In the genomic region with DNA sequence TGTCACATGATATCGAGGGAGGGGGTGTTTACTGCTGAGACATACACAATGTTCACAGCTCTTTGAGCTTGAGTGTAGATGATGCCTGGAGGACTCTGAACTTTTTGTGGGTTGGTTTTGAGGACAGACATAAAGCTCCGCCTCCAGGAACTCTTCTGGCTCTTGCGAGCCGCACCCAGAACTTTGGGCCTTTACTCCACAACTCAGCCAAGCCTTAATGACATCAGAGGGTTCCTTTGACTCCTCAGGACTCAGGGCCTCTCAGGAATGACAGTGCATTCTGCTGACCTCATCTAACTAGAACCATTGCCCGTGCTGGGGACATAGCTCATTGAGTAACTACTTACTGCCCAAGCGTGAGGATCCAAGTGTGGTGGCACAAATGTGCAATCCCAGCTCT, we compare ENCODE assay signal across 22 mouse cellular contexts. TPM values are rescaled to one million over a fixed set of nuclear protein-coding genes. Genes with fewer than 3 reads are reported as not detected.
DNase-seq lines count a peak whose midpoint lies in the region; ATAC-seq and TF ChIP-seq lines count a peak whose summit lies in the region.
"Had no signal": no experiment of that assay in that cellular context is flagged by ENCODE, and none has a peak within 500 bp of the region (broad histone marks: within the 10 kb centered on the region; RNA-seq: fewer than 3 reads in every experiment).

No protein-coding gene starts in this region.

- no peaks in the 10 kb centered on the region for H3K36me3 ChIP-seq in heart, embryonic 10.5 days
- H3K36me3 ChIP-seq: embryonic facial prominence, embryonic 15.5 days; heart, embryonic 13.5 days; limb, embryonic 15.5 days had no signal

- TF ChIP-seq CTCF in cerebellum, adult 2 months (IDR thresholded peaks at IDR 0.05; ENCODE audit: borderline replicate concordance, insufficient read depth, low read depth, low read length), result no peak

- ATAC-seq in megakaryocyte, adult 5-6 weeks (ENCODE audit: poor library complexity, severe bottlenecking), result peak; percentile 68
- ATAC-seq: forebrain, postnatal 0 days had no signal

- peaks cover 19% of the 10 kb centered on the region for H3K4me1 ChIP-seq in heart, embryonic 10.5 days
- no peaks in the 10 kb centered on the region for H3K4me1 ChIP-seq in cerebellum, adult 2 months (ENCODE audit: control insufficient read depth, insufficient read depth, low read length)

- no peak for TF ChIP-seq POLR2A in cerebellum, adult 2 months (IDR thresholded peaks at IDR 0.05; ENCODE audit: borderline replicate concordance, insufficient read depth, low read length)

- no peak overlapping the region for H3K4me3 ChIP-seq in heart, embryonic 10.5 days
- no peak overlapping the region for H3K4me3 ChIP-seq in cerebellum, adult 2 months (replicated peaks; ENCODE audit: insufficient read depth, low read depth, low read length)
- H3K4me3 ChIP-seq: embryonic facial prominence, embryonic 15.5 days; heart, embryonic 13.5 days; limb, embryonic 15.5 days had no signal

- peak overlapping the region; percentile 18; the same call in 1 of the 2 replicates for H3K27ac ChIP-seq in heart, embryonic 10.5 days
- no peak overlapping the region for H3K27ac ChIP-seq in cerebellum, adult 2 months (ENCODE audit: insufficient read depth, low read length)
- H3K27ac ChIP-seq: embryonic facial prominence, embryonic 15.5 days; heart, embryonic 13.5 days; hindbrain, embryonic 14.5 days; limb, embryonic 15.5 days had no signal

- DNase-seq in heart, embryonic 10.5 days (ENCODE audit: low spot score), result no peak
- no peak for DNase-seq in heart, postnatal 4 days
- peak; percentile 14 for DNase-seq in thymus, postnatal 4 days
- no peak for DNase-seq in thymus, postnatal 0 days (ENCODE audit: low spot score)
- no peak for DNase-seq in cerebellum, adult 2 months
- DNase-seq in c-Kit-positive CD71-positive TER-119-positive erythroid progenitor cells, embryonic 14.5 days (ENCODE audit: low spot score), result no peak
- no peak for DNase-seq in urinary bladder, adult 18-20 months (ENCODE audit: low spot score in 2 of 2)
- DNase-seq: adrenal gland, adult 2 months; cerebellum, postnatal 14 days; forebrain, postnatal 0 days; heart, adult 11 months; kidney, adult 18-20 months; lung, postnatal 36 days; retina, postnatal 1 day; right cerebral cortex, postnatal 4 days; thymus, postnatal 25 days had no signal

- H3K27me3 ChIP-seq in heart, embryonic 10.5 days (ENCODE audit: insufficient read depth, poor library complexity, severe bottlenecking), result no peaks in the 10 kb centered on the region
- H3K27me3 ChIP-seq in cerebellum, adult 2 months (ENCODE audit: control insufficient read depth, insufficient read depth, low read length), result no peaks in the 10 kb centered on the region
- H3K27me3 ChIP-seq: CH12.LX; embryonic facial prominence, embryonic 15.5 days; heart, embryonic 13.5 days; limb, embryonic 15.5 days had no signal

- WGBS in heart, embryonic 10.5 days, result 86% methylated on average over 6 of the region's 6 CpGs
- WGBS in cerebellum, adult 2 months, result 95% methylated on average over 6 of the region's 6 CpGs

- no peaks in the 10 kb centered on the region for H3K9me3 ChIP-seq in heart, embryonic 10.5 days
- H3K9me3 ChIP-seq: embryonic facial prominence, embryonic 15.5 days; heart, embryonic 13.5 days; limb, embryonic 15.5 days had no signal

RNA-seq across cellular contexts. Expression of a gene that starts 25.7 kb away (rescaled TPM):
- 4.6 and 6.5 TPM in 2 replicates for polyA plus RNA-seq in heart, embryonic 10.5 days (2016; fragmentation: Nextera tagmentation; extraction: Ambion mirVana)
- 10 to 100 TPM; 98.2 to 100.0 TPM for total RNA-seq in heart, postnatal 4 days (2021)
- 14.9 and 20.3 TPM in 2 replicates for polyA plus RNA-seq in thymus, postnatal 0 days (2015; fragmentation: Nextera tagmentation; extraction: Ambion mirVana)
- total RNA-seq in megakaryocyte, adult 5-6 weeks (2015), result 95.9 and 105 TPM in 2 replicates
- 93.8 and 99.8 TPM in 2 replicates for total RNA-seq in megakaryocyte, adult 5-6 weeks (2017)
- polyA plus RNA-seq in cerebellum, adult 2 months (2012; rRNA removed), result 42.0 and 42.4 TPM in 2 replicates
